Mouse (Mus musculus): ENCODE results near the gene Dab1. TPM values are rescaled to one million over a fixed set of nuclear protein-coding genes. Genes with fewer than 3 reads are reported as not detected.
A peak's percentile ranks its signal among the peaks of the same experiment; 100 is the strongest.

The Dab1 gene
- polyA plus RNA-seq, 1 experiment from 2014 or later: 66.3 TPM

DNA sequence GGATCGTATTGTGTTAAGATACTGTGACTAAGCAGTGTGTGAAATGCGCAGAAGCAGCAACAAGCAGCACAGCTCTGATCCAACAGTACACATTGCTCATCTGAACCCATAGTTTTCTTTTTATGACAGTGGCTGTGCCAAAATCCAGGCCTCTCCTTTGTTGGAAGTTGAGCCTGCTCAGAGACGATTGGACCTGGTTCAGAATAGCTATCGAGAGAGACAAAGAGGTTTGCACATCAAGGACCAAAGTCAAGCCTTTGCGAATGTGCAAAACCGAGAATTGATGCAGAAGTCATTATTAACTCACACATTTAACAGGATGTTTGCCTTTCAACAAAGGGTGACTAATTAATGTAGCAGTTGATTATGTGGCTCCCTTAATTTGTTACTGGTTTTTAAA is 1032.6 kb downstream of the Dab1 start:
- Histone ChIP-seq H3K36me3 (no peaks in the 10 kb centered on the region), H3K9me3 (no peaks in the 10 kb centered on the region), H3K4me1 (0 out of 2 replicates have a peak, but pooled peaks cover 3% of the 10 kb centered on the region), H3K4me3 (no peak overlapping the region), H3K4me2 (replicated peaks) (no peak overlapping the region), H3K27me3 (no peaks in the 10 kb centered on the region), H3K9ac (replicated peaks) (no peak overlapping the region), H3K27ac (replicated peaks) (no peak overlapping the region)
- WGBS: 70% methylated on average over 6 of the region's 6 CpGs
- ATAC-seq (ENCODE audit: low FRiP score, low read depth): no peak

DNA sequence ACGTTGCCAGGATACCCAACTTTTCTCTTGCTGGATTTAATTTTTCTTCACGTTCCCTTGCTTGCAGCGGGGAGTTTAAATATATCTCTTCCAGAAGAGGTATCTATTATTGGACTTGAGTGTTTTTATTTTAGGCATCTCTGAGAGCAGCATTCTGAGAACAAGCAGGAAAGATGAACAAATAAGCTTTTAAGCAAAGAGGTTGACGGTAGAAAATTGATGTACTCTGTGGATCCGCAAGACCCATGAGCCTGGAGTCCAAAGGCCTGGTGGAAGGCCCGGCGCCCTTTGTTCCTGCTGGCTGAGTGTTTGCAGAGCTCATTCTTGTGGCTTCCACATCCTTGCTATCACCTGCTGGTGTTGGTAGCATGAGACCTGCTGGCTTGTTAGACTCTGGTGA is 1037.6 kb downstream of the Dab1 start:
- Histone ChIP-seq H3K36me3 (no peaks in the 10 kb centered on the region), H3K4me2 (replicated peaks) (no peak overlapping the region), H3K4me3 (no peak overlapping the region), H3K9ac (replicated peaks) (no peak overlapping the region), H3K27me3 (no peaks in the 10 kb centered on the region), H3K4me1 (0 out of 2 replicates have a peak, but pooled peaks cover under 1% of the 10 kb centered on the region), H3K27ac (replicated peaks) (no peak overlapping the region), H3K9me3 (no peaks in the 10 kb centered on the region)
- ATAC-seq (ENCODE audit: low FRiP score, low read depth): no peak
- 81% methylated on average over 7 of the region's 7 CpGs for WGBS

DNA sequence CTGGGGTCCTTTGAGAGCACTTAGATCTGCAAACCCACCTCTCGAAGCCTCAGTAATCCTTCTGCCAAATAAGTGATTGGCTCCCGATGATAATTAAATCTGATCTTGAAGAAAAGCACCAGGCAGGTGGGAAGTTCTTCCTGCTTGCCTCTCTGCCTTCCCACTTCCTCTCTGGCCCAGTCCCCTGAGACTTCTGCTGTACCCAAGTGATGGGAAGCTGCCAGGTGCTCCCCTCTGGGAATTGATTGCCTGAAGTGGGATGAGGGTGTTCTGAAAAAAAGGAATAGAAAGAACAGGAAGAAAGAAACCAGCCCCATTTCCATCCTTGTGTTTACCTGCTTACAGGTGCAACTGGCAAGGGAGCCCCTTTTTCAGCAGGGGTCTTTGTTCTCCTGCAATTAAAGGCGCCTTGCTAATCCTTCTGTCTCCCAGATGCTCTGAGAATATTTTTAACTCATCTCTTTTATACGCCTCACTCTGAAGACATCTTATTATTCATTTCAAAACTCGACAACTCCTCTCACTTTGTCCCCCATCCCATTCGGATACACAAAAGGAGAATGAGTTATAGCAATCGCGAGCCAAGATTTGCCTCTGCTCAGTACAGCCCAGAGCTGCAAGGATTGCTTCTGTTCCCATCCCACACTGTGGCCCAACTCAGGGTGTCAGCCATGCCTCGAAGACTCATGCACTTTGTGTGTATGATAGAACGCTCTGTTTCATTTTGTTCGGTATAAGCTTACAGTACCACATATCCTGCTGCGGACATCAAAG is 1043.9 kb downstream of the Dab1 start:
- no peak for ATAC-seq (ENCODE audit: low FRiP score, low read depth)
- H3K9ac ChIP-seq (replicated peaks): no peak overlapping the region
- no peaks in the 10 kb centered on the region for H3K9me3 ChIP-seq
- H3K27ac ChIP-seq (replicated peaks): no peak overlapping the region
- H3K36me3 ChIP-seq: no peaks in the 10 kb centered on the region
- H3K27me3 ChIP-seq: no peaks in the 10 kb centered on the region
- peaks cover 12% of the 10 kb centered on the region; the same call in 1 of the 2 replicates for H3K4me1 ChIP-seq
- WGBS: 78% methylated on average over 12 of the region's 12 CpGs
- H3K4me2 ChIP-seq (replicated peaks): no peak overlapping the region
- H3K4me3 ChIP-seq: no peak overlapping the region

DNA sequence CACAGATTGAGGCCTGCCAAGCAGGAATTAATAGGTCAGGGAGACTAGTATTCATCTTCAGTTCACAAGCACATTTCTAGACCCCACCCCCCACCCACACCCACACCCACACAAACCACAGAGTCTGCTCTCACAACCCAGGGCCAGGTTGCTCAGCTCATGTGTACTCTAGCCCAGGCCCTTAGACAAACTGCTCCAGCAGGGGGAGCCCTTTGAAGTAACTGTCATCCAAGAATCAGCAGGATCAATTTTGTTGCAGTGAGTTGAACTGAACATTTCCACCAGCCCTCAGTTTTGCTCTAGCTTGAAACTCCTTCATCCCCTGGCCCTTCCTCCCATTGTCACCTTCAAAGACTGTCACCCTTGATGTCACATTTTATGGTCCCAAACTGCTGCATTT is 1046.4 kb downstream of the Dab1 start:
- peak; percentile 34; the same call in 1 of the 2 replicates for ATAC-seq (ENCODE audit: low FRiP score, low read depth)

DNA sequence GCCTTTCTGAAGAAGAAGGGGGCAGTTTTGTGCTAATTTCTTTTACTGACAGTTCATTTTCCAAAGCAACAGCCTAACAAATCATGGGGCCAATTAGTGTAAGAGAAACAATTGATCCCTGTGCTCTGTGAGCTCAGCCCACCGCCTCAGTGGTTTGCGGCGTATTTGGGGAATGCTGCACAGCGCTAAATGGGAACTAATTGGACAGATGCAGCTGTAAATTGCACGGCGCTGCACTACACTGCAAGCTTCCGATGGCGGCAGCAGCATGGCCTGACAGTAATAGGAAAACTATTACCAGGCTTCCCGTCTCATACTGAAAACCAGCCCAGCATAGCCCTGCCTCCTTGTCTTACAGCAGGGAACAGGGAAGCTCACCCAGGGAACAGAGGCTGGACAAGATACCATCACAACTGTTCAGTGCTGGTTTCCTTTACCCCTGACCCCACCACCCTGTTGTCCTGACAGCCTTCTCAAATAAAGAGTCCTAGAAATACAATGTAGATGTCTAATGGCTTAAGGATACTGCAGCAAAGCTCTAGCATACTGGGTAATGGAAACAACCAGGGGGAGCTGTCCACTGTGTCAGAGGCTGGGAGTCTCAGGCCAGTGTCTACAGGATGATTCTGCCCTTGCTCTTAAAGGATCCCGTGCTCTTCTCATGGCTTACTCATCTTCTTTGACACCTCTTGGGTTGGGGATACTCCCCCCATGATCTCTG is 1047.8 kb downstream of the Dab1 start:
- Histone ChIP-seq H3K9me3 (no peaks in the 10 kb centered on the region), H3K4me1 (peaks cover 12% of the 10 kb centered on the region; the same call in 1 of the 2 replicates), H3K9ac (replicated peaks) (no peak overlapping the region), H3K4me3 (no peak overlapping the region), H3K4me2 (replicated peaks) (no peak overlapping the region), H3K27me3 (no peaks in the 10 kb centered on the region), H3K36me3 (no peaks in the 10 kb centered on the region), H3K27ac (replicated peaks) (no peak overlapping the region)
- ATAC-seq (ENCODE audit: low FRiP score, low read depth): peak; percentile 54; the same call in 1 of the 2 replicates
- WGBS: 70% methylated on average over 10 of the region's 10 CpGs

More for the DNA sequence above, 1046.4 kb downstream of the Dab1 start:
- no peaks in the 10 kb centered on the region for H3K27me3 ChIP-seq
- H3K4me1 ChIP-seq: peaks cover 12% of the 10 kb centered on the region; the same call in 1 of the 2 replicates
- no peak overlapping the region for H3K27ac ChIP-seq (replicated peaks)
- no peaks in the 10 kb centered on the region for H3K9me3 ChIP-seq
- no peaks in the 10 kb centered on the region for H3K36me3 ChIP-seq
- H3K4me3 ChIP-seq: no peak overlapping the region
- H3K4me2 ChIP-seq (replicated peaks): no peak overlapping the region
- H3K9ac ChIP-seq (replicated peaks): no peak overlapping the region

DNA sequence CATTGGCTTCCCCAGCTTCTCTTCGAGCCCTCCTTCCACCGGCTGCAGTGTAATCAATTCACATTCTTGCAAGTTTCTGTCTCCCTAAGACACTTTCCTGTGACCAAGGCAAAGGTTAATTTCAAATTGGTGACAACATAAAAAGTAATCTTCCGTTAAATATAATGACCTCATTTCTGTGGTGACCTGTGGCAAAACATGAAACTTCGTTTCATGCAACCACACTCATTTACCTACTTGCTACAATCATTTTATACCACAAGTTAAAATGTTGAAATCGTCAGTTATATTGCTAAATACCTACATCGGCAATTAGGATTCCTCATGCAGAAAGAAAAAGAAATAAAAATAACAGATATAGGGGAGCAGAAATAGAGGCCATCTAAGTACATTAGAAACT is 1048.9 kb downstream of the Dab1 start:
- H3K4me3 ChIP-seq: no peak overlapping the region
- H3K27me3 ChIP-seq: no peaks in the 10 kb centered on the region
- ATAC-seq (ENCODE audit: low FRiP score, low read depth): no peak
- peaks cover 14% of the 10 kb centered on the region; the same call in 1 of the 2 replicates for H3K4me1 ChIP-seq
- no peaks in the 10 kb centered on the region for H3K36me3 ChIP-seq
- no peak overlapping the region for H3K4me2 ChIP-seq (replicated peaks)
- no peak overlapping the region for H3K9ac ChIP-seq (replicated peaks)
- H3K9me3 ChIP-seq: no peaks in the 10 kb centered on the region
- H3K27ac ChIP-seq (replicated peaks): no peak overlapping the region
- WGBS: 75% methylated on average over 6 of the region's 6 CpGs

DNA sequence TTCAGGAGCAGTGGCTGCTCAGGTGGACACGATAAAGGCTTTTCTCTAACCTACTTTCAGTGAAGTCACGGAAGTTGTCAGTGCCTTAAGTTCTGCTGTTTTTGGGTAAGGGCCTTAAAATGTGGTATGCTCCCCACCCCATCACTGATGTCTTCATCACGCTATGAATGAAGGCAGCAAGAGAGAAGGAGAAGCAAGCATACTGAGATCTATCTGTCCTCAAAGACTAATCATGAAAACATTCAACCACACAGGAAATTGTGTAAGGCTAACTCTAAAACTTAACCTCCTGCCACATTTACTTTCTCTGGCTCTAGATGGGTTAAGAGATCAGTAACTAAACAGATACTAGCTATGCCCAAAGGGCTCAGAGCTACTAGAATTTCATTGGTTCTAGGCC is 1050.2 kb downstream of the Dab1 start:
- H3K9ac ChIP-seq (replicated peaks): no peak overlapping the region
- WGBS: 89% methylated on average over 3 of the region's 3 CpGs
- no peaks in the 10 kb centered on the region for H3K27me3 ChIP-seq
- no peak for ATAC-seq (ENCODE audit: low FRiP score, low read depth)
- H3K9me3 ChIP-seq: no peaks in the 10 kb centered on the region
- no peak overlapping the region for H3K4me2 ChIP-seq (replicated peaks)
- H3K4me3 ChIP-seq: no peak overlapping the region
- H3K27ac ChIP-seq (replicated peaks): no peak overlapping the region
- peaks cover 16% of the 10 kb centered on the region; the same call in 1 of the 2 replicates for H3K4me1 ChIP-seq
- no peaks in the 10 kb centered on the region for H3K36me3 ChIP-seq

DNA sequence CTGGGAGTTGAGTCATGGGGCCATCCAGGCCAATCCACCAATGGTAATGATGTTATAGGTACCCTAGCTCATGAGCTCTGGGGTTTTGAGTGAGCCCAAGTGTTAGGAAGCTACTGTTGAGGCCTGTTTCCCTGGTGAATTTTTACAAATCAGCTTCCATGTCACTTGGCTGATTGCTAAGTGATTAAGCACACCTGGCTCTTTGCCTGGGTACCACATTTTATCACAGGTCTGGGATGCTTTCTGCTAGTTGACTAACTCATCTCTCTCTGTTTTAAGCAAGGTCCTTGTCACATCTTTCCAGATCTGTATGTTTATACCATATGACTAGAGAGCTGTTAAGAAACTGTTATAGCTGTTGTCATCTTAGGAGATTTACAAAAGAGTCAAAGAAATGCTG is 1051.6 kb downstream of the Dab1 start:
- no peak overlapping the region for H3K4me3 ChIP-seq
- peaks cover 16% of the 10 kb centered on the region; the same call in 1 of the 2 replicates for H3K4me1 ChIP-seq
- no peaks in the 10 kb centered on the region for H3K9me3 ChIP-seq
- no peak overlapping the region for H3K4me2 ChIP-seq (replicated peaks)
- H3K27ac ChIP-seq (replicated peaks): no peak overlapping the region
- no peaks in the 10 kb centered on the region for H3K27me3 ChIP-seq
- H3K36me3 ChIP-seq: no peaks in the 10 kb centered on the region
- H3K9ac ChIP-seq (replicated peaks): no peak overlapping the region
- no peak for ATAC-seq (ENCODE audit: low FRiP score, low read depth)

DNA sequence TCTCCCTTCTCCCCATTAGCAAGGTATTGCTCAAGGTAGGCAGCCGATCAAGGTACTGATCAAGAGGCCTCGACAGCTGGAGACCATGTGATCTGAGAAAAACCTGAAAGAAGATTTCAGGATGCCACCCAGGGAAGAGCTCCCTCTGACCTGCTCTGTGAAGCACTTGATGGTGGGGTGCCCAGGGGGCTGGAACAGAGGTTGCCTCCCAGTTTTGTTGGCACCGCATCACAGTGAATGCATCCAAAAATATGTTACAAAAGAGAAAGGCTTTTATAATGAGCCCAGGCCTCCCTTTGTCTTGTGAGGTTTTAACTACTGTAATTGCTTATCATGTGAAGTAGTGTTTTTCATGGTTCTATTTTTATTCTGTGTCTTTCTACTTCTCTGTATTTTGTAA is 1054.2 kb downstream of the Dab1 start:
- H3K9me3 ChIP-seq: no peaks in the 10 kb centered on the region
- H3K4me3 ChIP-seq: no peak overlapping the region
- no peaks in the 10 kb centered on the region for H3K27me3 ChIP-seq
- peaks cover 5% of the 10 kb centered on the region; the same call in 1 of the 2 replicates for H3K4me1 ChIP-seq
- H3K36me3 ChIP-seq: no peaks in the 10 kb centered on the region
- no peak overlapping the region for H3K27ac ChIP-seq (replicated peaks)
- no peak overlapping the region for H3K9ac ChIP-seq (replicated peaks)
- ATAC-seq (ENCODE audit: low FRiP score, low read depth): no peak
- WGBS: 80% methylated on average over 3 of the region's 3 CpGs
- no peak overlapping the region for H3K4me2 ChIP-seq (replicated peaks)

DNA sequence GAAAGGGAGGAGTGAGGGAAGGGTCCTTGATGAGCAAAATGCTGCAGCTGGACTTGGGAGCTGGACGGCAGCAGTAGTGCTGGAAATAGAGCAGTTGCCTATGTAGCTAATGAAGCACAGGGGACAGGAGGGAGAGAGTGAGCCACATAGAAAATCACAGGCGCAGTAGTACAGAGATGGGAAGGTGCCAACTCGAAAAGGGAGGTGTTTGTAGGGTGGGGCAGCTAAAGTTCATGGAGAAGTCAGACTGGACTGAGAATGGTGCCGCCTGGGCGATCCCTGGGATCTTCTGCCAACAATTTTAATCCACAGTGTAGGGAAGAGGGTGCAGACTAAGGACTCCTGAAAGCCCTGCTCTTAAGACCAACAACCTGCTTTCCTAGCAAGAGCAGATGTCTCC is 1055.5 kb downstream of the Dab1 start:
- Histone ChIP-seq H3K4me1 (peaks cover 9% of the 10 kb centered on the region; the same call in 1 of the 2 replicates), H3K9me3 (no peaks in the 10 kb centered on the region), H3K36me3 (no peaks in the 10 kb centered on the region), H3K9ac (replicated peaks) (no peak overlapping the region), H3K27ac (replicated peaks) (no peak overlapping the region), H3K27me3 (no peaks in the 10 kb centered on the region), H3K4me2 (replicated peaks) (no peak overlapping the region), H3K4me3 (no peak overlapping the region)
- ATAC-seq (ENCODE audit: low FRiP score, low read depth): no peak
- WGBS: 91% methylated on average over 5 of the region's 5 CpGs

DNA sequence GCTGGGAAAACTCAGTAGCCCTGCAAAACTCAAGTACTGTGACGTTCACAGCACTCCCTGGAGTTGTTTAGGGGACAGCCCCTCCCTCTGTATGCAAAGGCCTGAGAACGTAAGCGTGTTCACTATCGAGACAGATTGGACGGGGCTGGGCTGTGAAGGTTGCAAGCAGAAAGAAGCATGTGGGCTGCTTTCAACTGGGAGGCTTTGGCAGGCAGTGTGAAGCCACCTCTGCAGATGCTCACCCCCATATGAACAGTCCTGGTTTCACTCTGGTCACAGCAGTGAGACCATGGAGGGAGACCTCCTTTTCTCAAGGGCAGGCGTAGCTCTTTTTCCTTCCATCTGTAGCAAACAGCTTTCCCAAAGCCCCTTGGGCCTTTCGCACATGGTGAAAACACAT is 1059.1 kb downstream of the Dab1 start:
- H3K9ac ChIP-seq (replicated peaks): no peak overlapping the region

DNA sequence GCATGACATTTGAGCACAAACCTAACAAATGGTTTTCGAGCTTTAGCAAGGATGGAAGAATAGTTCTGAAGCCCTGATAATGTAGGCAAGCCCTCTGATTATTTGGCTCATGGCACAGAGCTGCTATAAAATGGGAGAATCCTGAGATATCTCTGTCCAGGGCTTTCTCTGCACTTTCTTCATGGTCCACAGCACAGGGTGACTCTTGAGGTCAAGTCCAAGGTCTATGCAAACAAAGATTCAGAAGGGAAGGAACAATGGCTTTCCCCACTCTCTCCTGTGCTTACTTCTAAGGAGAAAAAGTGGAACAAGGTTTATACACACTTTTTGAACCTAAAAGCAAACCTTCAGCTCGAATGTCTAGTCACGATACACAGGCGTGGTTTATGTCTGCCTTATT is 1061.3 kb downstream of the Dab1 start:
- no peak overlapping the region for H3K9ac ChIP-seq (replicated peaks)
- no peak for ATAC-seq (ENCODE audit: low FRiP score, low read depth)
- no peak overlapping the region for H3K27ac ChIP-seq (replicated peaks)
- no peaks in the 10 kb centered on the region for H3K36me3 ChIP-seq
- H3K4me2 ChIP-seq (replicated peaks): no peak overlapping the region
- no peaks in the 10 kb centered on the region for H3K9me3 ChIP-seq
- H3K27me3 ChIP-seq: no peaks in the 10 kb centered on the region
- peaks cover 10% of the 10 kb centered on the region; the same call in 1 of the 2 replicates for H3K4me1 ChIP-seq
- no peak overlapping the region for H3K4me3 ChIP-seq
- WGBS: 82% methylated on average over 4 of the region's 4 CpGs

More for the DNA sequence above, 1059.1 kb downstream of the Dab1 start:
- no peaks in the 10 kb centered on the region for H3K36me3 ChIP-seq
- no peak overlapping the region for H3K27ac ChIP-seq (replicated peaks)
- H3K4me3 ChIP-seq: no peak overlapping the region
- 79% methylated on average over 7 of the region's 7 CpGs for WGBS
- H3K9me3 ChIP-seq: no peaks in the 10 kb centered on the region
- no peaks in the 10 kb centered on the region for H3K27me3 ChIP-seq
- H3K4me2 ChIP-seq (replicated peaks): no peak overlapping the region
- no peak for ATAC-seq (ENCODE audit: low FRiP score, low read depth)
- H3K4me1 ChIP-seq: peaks cover 9% of the 10 kb centered on the region; the same call in 1 of the 2 replicates
